Mouse (Mus musculus) thymus, postnatal 10 days (tissue): ENCODE data around the gene BC004004.

Experiments
- DNase-seq, 2 experiments: peaks; one replicate each; pipeline ENCODE4 v3.0.0; 2021; ENCODE audit warnings: low spot score in 2 of 2

Gene BC004004

DNA sequence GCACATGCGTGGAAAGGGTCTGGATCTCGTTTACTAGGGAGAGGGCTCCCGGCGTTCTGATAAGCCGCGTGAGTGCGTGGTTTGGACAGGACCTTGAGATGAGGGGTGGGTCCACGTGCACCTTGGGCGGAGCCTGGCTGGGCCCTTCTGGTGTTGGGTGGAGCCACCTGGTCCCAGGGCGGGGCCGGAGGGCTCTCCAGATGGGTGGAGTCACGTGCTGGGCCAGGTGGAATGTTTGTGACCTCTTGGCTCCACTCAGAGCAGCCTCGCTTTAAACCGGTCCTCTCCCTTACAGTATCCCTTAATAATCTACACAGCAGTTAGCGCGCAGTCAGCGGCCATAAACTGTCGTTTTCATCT is 54.0 kb downstream of the BC004004 start:
- no peak for DNase-seq

DNA sequence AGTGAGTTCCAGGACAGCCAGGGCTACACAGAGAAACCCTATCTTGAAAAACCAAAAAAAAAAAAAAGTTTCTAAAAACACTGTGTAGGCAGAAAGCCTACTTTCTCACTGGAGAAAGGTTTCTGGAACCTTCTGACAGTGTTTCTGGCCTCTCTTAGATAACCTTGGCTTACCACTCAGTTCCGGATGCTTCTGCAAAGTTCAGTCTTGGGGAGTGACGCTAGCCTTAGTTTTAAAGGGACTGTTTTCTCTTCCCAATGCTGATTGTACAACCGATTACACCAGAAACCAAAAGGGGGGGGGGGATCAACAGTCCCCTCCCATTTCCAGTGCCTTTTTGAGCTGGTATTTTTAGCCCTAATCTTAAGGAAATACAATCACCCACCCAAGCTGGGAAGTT is 55.0 kb downstream of the BC004004 start:
- DNase-seq: no peak

DNA sequence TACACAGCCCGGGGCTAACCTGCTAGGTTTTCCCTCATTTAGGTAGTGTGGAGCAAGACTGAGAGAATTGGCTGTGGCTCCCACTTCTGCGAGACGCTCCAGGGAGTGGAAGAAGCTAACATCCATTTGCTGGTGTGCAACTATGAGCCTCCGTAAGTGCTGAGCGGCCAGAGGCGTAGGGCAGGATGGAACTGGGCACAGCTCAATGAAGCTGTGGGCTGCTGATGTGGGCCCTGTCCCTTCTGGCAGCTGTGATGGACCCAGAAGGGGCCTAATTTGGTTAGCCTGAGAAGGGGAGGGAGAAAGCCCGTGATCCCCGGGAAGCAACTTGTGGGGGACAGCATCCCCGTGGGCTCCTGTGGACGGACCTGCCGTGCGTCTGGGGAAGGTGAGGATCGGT is 57.2 kb downstream of the BC004004 start:
- no peak for DNase-seq

DNA sequence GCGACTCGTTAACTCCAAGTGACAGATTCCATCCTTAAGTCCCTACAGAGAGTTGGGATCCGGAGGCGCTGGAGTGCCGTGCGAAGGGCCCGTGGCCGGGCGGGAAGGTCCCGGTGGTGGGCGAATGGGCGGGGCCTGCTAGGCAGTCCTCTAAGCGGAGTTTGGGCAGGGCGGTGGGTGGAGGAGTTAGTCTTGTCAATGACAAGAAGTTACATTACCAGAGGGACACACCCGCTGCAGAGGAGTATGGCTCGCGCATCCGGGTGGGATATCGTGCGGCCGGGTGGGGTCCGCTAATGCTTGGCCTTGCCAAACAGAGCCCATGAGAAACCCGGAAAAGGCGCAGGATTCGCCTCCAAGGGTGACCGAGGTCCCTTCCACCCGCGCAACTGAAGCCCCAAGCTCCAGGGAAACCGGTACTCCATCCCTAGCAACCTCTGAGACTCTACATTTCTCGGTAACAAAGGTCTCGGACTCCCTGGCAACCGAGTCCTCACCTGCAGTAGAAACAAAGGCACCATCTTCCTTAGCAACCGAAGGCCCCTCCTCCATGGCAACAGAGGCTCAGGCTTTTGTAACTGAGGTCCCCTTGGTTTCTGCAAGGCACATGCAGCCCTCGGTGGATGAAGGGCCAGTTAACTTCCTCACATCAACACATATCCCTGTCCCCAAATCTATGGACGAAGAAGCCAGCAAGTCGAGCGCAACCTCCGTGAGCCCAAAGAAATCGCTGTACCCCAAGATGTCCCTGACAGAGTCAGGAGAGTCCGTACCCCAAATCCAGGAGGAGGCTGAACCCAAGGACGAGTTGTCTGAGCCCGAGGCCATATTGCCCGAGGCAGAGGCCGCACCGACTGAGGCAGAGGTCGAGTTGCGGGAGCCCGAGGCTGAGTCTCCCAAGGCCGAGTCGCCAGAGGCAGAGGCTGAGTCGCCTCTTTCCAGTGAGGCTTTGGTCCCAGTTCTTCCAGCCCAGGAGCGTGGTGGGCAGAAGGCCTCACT is 58.2 kb downstream of the BC004004 start:
- no peak for DNase-seq

DNA sequence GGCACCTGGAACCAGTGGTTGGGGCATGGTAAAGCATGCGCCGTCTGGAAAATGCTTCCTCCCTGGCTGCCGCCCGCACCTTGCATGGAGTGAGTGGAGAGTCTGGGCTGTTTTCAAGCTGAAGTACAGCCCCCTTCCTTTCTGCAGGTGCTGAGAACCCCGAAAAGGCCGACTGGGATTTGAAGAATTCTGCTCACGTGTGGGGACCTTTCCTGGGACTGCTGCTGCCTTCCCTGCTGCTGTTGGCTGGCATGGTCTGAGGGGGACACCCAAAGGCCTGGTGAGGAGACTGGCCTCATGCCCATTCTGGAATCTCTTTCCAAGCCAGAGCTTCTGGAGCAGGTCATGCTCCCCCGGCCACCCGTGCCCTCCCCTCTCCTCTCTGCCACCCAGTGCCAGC is 59.1 kb downstream of the BC004004 start:
- DNase-seq: no peak

DNA sequence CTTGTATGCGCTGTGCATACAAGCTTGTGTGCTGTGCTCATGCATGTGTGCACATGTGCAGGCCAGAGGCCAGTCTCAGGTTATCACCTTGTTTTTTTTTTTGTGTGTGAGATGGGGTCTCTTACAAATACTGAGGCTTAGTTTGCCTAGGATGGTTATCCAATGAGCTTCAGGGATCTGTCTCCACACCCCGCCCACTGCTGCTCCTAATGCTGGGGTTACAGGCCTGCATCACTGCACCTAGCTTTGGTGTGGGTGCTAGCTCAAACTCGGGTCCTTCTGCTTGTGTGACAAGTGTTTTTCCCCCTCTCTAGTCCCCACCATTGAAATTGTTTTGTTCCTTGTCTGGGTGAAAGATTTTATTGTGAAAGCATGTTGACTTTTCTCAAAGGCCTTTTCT is 61.6 kb downstream of the BC004004 start:
- DNase-seq: no peak

DNA sequence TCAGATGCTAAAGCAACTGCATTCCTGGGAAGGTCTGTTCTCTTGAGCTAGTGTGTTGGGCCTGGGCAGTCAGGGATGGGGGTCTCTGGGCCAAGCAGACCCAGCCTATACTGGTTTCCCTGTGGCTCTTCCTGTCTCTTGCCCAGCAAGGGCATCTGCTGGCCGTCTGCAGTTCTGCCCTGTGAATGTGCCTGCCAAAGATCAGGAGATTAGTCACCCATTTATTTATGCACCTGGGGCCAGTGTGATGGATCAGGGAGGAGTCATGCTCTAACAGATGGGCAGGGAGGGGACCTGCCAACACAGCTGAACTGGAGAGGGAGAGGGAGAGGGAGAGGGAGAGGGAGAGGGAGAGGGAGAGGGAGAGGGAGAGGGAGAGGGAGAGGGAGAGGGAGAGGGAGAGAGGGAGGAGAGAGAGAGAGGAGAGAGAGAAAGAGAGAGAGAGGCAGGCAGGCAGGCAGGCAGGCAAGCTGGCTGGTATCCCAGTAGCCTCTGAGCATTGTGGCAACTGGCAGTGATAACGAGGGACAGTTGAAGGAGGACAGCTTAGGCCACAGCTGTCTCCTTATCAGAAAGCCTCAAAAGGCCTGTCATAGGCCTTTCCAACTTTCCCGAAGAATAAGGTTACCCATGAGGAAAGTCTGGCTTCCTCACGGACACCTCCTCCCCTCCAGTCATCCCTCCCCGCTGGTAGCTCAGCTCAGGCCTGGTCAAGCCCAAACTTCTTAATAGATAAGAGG is 62.3 kb downstream of the BC004004 start:
- no peak for DNase-seq

DNA sequence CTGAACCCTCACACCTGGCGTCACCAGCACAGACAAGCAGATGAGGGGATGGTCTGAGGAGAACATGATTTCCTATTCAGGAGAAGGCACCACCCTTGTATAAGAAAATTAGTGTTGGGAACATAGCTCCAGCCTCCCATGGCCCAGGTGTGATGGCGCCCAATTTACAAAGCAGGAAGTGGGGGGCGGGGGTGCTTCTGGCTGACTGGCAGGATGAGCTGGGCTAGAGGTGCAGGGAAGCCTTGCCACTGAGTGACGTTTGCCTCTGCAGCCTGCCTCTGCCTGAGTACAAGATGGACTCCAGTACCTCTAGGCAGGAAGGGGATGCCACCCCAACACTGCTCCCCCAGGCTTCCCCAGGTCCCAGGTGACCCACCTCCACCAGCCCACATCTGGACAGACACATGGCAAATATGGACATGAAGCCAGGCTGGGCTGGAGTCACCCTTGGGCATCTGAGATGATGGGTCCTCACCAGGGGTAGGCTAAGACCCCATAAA is 63.6 kb downstream of the BC004004 start:
- DNase-seq: peak; percentile 60

DNA sequence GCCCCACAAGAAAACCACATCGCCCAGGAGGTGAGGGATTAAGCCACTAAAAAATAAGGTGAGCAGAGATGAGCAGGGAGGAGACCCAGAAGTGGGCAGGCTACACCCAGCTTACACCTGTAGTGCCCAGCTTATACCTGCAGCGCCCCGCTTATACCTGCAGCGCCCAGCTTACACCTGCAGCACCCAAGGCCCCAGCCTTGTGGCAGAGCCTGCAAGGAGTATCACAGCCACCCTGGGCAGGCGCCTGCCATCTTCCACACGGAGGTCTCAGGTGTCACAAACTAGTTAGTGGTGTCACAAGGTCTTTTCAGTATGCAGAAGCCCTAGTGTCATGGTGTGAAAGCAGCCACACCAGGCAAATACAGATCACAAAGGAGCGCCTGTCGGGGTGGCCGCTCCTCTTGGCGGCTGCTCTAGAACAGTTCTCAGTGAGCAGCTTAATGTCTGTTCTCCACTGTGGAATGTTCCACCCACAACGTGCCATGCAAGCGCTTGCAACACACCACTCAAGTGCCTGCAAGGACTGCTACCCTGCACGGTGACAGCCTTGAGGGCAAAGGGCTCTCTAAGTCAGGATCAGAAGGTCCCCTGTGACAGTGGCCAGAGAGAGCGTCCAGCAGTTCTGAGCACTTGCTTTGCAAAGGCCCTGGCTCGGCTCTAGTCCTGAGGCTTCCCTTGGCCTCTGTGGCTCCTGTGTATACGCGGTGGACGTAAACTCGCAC is 67.8 kb downstream of the BC004004 start:
- no peak for DNase-seq

DNA sequence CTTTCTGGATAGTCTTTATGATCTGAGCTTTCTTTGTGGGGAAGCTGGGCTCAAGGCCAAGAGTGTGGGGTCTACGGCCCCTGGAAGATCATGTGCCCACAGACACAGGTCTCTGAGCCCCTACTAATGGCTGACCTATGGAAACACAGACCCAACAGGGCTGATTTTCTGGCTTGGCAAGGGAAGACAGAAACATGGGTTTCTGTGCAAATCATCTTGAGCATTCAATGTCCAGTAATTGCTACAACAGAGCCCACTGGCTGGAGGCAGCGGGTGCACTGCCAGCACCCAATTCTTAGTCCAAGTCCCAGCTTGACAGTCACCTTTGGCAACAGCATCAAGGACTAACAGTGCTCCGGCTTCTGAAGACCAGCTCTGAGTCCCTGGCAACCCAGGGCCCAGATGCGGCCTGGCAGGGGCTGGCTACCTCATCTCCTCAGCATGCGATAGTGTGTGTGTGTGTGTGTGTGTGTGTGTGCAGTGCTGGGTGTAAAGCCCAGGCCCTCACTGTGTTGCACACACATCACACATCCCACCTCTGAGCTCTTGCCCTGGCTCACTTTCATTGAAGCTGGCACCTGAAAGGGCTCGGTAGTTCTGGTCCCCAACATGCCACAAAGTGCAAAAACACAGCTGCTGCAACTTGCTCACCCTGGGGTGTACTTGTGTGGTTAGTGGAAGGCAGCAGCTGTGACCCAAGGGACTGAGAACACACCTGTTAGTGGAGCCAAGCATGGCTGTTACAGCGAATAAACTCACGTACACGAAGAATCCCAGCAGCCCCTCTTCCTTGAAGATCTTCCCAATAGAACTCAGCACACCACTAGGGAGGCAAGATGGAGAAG is 69.6 kb downstream of the BC004004 start:
- DNase-seq: peak; percentile 62 to 70

DNA sequence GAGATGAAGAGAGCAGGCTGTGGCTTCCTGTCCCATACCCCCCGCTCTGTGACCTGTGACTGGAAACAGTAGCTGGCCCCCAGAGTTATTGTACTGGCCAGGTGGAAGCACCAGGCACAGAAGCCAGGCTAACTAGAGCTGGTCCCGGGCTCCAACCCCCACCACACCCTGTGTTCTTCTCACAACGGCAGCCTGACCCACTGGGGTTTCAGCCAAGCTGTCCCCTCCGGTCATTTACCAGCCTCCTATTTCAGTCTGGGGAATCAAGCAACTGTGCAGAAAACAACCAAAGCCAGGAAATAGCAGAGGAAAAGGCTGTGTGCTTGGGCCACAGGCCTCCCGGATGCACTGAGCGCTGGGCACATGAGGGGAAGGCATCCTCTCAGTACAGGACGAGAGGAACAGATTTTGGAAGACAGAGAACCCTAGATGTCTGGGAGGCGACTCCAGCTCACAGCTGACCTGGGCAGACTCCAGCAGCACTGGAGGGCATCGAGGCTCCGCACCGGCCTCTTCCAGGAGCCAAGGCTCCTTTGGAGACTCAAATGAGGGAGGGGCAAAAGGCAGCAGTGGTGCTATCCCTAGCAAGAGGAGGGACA is 70.7 kb downstream of the BC004004 start:
- no peak for DNase-seq

DNA sequence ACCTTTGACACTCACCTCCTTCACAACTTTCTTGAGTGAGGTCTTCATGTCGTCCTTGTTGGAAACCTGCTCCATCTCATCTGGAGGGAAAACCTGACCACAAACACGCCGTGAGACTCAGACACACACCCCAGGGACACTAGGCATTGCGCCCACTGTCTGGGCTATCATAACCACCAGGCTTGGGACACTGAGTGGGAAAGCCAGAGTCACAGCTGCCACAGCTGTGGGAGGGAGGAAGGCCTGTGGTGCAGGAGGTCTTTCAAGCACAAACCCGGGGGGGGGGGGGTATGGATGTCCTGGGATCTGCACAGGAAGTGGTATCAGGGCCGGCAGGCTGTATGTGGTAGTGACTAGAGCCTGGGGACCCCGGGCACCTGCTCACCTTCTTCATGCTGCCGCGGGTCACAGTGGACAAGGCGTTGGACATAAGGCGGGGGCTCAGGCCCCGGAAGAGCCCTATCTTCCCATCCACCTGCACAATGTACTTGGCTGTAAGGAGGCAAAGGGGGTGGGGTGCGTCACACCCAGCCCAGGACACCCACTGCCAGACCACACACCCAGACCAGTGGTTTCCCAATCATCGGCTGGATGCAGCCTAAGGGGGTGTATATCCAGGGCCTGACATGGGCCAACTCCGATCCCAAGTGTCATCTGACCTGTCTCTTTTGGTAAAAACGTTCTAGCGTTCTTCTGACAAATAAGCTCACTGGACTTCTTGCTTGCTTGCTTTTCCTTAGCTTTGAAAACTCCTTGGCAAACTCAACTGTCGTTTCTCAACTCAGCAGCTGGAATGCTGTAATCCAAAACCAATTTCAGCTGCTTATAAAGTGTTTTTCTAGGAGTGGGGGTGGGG is 72.0 kb downstream of the BC004004 start:
- no peak for DNase-seq

DNA sequence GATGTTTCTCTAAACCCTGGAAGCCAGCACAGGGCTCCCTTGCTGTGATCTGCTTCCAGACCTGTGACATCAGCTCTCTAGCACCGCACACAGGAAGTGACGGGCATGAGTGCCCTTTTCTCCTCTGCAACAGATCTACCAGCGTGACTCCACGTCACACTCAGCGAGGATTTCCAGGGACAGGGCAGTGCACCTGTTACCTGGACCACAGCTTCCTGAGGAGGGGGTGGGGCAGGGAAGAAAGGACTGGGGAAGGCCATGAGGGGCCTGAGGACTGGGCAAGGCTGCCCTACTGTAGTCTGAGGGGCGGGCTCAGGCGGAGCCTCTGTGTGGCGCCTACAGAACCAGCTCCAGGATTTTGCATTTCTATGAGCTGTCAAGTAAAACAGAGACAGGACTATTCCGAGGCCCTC is 73.0 kb downstream of the BC004004 start:
- peak; percentile 49 to 53 for DNase-seq

DNA sequence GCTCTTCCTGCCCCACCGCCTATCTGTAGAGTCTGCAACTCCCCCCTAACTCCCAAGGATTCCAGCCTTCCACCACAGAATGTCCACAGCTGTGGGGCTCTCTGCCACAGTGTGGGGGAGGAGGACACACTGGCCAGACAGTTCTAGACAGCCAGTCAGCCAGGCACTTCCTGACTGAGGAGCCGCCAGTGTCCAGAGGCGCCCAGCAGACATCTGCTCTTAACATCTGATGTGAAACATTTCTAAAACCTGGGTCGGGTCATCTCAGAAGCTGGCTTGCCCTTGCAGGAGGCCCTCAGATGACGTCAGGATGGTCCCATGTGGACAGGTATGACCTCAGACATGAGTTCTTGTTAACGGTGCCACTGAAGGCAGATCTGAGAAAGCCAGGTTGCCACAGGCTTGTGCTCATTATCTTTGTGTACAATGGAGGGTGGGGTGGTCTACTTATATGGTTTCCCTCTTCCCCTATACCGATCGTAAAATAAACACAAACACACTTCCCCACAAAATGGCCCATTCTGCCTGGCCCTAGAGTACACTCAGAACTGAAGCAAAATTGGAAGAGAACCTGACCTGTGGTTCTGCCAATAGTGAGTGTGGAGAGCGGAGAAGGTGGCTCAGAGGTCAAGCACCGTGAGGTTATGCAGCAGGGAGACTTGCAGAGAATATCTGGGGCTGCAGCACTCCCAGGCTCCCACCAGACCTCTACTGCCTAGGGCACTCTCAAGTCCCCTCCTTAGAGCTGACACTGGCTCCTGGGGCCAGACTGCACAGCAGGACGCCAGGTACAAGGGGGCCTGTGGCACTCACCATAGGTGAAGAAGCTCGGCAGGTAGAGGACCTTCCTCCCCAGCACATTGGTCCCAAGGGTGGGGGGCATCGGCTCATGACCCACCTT is 73.7 kb downstream of the BC004004 start:
- DNase-seq: no peak

DNA sequence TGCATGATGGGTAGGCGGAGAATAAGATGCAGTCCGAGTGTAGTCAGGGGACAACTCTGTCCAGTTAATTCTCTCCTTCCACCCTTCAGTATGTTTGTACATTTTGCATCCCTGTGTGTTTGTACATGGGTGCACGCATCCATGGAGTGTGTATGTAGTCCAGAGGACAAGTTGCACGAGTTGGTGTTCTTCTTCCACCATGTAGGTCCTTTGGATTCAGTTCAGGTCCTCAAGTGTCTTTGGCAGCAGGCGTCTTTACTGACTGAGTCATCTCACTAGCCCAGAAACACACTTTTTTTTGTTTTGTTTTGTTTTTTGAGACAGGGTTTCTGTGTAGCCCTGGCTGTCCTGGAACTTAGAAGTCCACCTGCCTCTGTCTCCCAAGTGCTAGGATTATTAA is 74.7 kb downstream of the BC004004 start:
- no peak for DNase-seq

DNA sequence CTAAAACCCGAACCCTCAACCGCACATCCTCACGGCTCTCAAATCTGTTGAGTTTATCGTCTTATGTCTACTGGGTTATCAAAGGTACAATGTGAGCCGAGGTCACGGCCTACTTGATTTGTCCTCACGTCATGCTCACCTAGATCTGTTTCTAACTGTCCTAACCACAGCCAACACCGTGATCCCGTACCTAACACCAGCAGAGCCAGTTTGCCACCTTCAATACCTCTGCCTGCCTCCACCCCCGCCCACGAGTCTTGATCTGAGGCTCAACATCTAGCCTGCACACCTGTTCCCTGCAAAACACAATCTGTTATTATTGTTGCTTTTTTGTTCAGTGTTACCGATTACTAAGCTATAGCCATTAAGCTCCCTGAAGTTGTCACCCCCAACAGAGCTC is 76.7 kb downstream of the BC004004 start:
- DNase-seq: no peak

DNA sequence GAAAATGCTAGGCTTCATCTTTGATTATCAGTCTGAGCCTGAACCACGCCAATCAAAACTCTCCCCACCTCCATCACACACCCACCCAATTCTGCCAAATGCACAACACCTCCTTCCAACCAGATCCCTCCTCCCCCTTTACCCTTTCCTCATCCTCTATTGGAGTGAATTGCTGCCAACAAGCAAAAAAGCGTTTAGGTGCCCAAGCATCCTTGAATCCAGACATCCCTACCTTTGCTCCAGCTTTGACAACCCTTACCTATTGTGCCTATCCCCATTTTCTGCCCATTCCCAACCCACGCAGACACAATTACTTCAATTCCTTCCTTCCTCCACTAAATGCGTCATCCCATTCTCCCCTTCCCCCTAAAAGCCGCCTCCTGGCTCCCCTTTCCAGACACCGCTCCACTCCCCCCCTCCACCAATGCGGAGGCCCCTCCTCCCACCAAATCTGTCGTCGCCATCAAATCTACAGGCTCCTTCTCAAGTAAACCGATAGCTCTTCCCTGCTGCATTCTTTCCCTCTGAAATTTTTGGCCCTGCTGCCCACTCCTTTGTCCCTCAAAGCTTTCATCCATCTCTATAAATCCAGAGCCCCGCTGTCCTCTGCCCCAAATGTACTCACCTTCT is 78.0 kb downstream of the BC004004 start:
- no peak for DNase-seq

DNA sequence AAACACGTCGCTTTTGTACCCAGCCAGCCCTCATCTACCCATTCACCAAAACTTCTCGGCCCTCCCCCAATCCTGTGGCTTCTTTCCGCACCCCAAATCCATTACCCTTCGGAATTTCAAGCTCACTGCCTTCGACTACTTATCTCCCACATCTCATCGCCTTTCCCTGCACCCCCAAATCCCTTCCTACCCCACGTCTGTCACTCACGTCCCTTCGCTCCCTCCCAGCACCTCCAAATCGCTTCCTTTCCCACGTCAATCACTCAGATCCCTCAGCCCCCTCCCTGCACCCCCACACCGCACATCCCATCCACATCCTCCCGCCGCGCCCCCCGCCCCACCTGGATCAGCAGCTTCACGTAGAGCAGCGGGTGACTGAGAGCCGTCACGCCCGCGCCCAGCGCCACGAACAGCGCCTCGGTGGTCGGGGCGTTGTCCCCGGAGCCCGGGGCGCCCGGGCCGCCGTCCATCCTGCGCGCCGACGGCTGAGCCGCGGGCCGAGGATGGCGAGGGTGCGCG is 78.6 kb downstream of the BC004004 start:
- DNase-seq: peak; percentile 45 to 47
